Mouse (Mus musculus) layer of hippocampus, adult 6 months (tissue): ENCODE measurements around the gene Dnali1. TPM values are rescaled to one million over a fixed set of nuclear protein-coding genes. Genes with fewer than 3 reads are reported as not detected.

Source experiments
- long read RNA-seq, 2 experiments: library from polyadenylated mRNA; unstranded; transcript quantifications; one replicate each; pipeline ENCODE4 v2.0.0; 2019 to 2020
- polyA plus RNA-seq: library from polyadenylated mRNA; unstranded; fragments of <200 nt; fragmentation: Nextera tagmentation; gene quantifications from 2 replicates; pipeline ENCODE4 v1.2.3, GENCODE M21; 2021

Gene Dnali1
- 2.3 and 4.3 TPM in 2 replicates for polyA plus RNA-seq
- long read RNA-seq, experiment 1, partial matches to known transcripts: 0 of 2 reads
- long read RNA-seq, experiment 1, other reads (novel, unspliced or antisense): 0 of 2 reads
- long read RNA-seq, experiment 2, transcript Dnali1-201 (6 exons, 2,133 nt): major isoform, 6 of 6 reads
- long read RNA-seq, experiment 2, partial matches to known transcripts: 0 of 6 reads
- long read RNA-seq, experiment 2, other reads (novel, unspliced or antisense): 0 of 6 reads

DNA sequence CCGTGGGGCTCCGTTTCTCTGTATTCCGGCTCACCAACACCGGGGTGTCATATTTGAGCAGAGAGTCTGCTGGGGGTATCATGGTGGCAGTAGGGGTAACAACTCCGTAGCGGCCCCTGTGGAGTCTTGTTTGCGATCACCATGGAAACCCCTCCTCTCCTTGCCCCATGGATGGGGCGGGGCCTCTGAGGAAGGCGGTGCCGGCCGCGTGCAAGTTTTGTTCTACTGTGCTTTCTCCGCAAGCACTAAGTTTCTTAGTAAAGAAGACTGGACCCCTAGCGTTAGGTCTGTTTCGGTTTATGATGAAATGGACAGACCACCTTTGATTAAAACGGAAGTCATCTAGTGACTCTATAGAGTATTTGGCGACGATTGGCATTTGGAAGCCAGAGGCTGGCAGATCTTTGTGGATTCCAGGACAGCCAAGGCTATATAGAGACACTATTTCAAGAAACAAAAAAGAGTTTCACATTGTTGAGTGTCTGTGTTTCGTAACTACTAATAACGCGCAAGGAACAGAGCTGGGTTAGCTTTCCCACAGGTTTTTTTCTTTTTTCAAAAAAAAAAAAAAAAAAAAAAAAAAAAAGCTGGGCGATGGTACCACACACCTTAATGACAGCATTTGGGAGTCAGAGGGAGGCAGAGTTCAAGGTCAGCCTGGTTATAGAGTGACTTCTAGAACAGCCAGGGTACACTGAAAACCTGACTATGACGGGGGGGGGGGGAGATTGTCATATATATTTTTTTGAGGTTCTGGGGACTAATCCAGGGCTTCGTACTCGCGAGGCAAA lies at the start of gene Dnali1:
Gene Dnali1 (minus strand): TSS at position 187 of the 791 bp plus-strand sequence.

DNA sequence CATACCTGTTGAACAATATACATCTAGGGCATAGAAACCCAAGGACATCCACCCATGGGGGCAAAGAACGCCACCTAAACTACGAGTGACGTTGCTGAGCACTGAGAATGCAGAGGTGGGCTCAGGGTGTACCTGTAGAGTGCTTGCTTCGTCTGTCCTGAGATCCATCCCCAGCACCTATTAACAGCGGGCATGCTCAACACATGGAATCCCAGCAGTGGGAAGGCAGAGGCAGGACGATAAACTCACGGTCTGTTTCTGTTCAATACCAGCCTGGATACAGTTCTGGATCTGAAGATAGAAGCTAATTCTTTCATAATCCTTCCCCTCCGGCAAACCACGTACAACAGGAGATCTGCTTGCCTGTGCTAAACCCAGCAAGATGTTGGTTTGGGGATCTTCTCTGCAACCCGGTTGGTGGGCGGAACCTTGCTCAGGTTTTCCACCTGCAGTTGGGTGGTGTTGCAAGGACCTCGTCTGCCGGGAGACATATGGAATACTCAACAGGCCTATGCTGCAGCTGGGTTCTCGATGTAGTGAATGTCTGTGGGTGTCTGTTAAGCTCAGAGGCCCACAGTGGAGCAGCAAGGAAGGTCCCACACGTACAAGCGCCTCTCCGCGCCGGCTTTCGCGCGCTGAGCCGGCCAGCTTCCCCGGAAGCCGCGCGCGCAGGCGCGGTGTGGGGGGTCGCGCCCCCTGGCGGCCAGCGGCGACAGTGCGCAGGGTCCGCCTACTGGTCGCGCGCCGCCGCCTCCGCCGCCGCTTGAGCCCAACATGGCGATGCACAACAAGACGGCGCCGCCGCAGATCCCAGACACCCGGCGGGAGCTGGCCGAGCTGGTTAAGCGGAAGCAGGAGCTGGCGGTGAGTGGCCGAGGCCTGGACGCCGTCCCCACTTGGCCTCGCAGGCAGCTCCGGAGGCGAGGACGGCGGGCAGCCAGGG lies 19.2 kb upstream of the Dnali1 start, which contains the start of gene Meaf6:
Gene Meaf6 (plus strand): TSS at position 732 of the 943 bp plus-strand sequence.

DNA sequence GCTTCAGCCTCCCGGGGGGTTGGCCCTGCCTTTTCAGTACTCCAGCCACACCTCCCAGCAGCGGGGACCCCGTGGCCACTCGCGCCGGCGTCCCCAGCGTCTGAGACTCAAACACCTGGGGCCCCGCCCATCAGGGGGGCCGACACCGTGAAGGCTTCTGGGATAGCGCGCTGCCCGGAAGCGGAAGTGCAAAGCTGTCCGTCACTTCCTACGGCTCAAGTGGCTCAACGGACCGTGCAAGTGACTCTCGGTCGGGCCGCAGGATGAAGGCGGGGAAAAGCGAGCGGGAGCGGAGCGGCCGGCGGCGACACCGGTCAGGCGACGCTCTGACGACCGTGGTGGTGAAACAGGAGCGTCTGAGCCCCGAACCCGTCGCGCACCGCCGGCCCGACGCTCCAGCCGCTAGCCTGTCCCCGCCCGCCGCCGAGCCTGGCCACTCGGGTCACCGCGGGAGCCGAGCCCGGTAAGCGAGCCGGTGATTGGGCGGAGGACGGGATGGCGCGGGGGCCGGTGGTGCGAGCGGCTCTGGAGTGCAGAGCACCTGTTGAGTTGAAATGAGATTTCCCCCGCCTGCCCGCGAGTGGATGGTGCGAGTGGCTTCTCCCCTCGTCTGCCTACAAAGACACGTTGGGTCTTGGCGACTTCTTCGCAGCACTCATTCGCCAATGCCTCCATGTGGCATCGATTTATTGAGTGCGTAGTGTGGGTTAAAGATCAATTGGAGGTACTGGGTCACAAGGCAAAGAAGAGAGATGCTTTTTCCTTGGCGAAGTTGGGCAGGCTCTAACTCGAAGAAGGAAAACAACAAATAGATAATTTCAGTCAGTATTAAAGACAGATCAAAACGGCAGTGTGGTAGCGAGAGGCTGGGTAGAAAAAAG lies 1.2 kb upstream of the Dnali1 start, which contains the start of gene Snip1:
Gene Snip1 (plus strand): TSS at position 183 of the 881 bp plus-strand sequence.

DNA sequence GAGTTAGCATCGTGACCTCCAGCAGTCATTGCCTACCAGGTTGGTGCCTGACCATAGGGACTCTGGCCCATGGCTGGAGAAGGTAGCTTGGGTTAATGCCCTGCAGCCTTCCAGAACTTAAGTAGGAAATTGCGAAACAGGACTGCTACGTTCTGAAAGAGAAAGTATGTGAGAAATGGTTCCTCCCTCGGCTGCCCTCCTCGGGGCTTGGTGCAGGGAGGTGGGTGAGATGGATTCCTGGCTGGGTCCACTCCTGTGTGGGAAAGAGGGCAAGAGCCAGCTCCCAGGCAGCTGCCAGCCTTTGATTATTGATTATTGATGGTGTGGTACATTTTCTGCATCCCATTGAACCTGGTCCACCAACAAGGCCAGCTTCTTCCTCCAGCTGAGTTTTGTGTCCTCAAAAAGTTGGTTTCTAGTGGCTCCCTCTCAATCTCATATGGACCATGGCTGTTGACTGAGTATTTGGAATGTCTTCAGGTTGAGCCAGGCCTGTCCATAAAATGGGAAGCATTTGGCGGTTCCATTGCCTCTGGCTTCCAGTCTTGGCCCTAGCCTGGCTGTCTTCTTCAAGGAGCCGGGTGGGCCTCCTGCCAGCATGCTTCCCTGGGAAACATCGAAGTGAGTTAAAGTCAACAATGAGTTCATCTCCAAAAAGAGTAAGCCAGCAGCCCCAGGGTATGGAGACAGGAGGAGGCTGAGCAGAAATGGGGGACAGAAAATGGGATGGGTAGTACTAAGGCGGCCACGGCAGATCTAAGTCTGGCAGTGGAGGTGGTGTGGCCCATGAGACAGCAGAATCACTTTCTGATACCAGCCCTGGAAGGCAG lies 49.5 kb downstream of the Dnali1 start, which contains the start of gene Gnl2:
Gene Gnl2 (plus strand): TSS at position 780 of the 830 bp plus-strand sequence.

Other genes with a start within 250 kb of the Dnali1 start
- gene Yrdc, start 215.0 kb downstream of the Dnali1 start, polyA plus RNA-seq: 17.3 and 27.1 TPM in 2 replicates
- 84.8 and 93.2 TPM in 2 replicates for gene 1110065P20Rik, start 214.5 kb downstream of the Dnali1 start, polyA plus RNA-seq
- 7.2 and 8.0 TPM in 2 replicates for gene Maneal, start 203.5 kb downstream of the Dnali1 start, polyA plus RNA-seq
- 1.7 and 2.4 TPM in 2 replicates for gene Epha10, start 184.8 kb downstream of the Dnali1 start, polyA plus RNA-seq
- 3.3 and 3.7 TPM in 2 replicates for gene 9930104L06Rik, start 128.7 kb downstream of the Dnali1 start, polyA plus RNA-seq
- 2.1 and 2.4 TPM in 2 replicates for gene Cdca8, start 126.4 kb downstream of the Dnali1 start, polyA plus RNA-seq
- 0.45 and 0.67 TPM in 2 replicates for gene Rspo1, start 79.3 kb downstream of the Dnali1 start, polyA plus RNA-seq
- gene Gnl2, start 49.1 kb downstream of the Dnali1 start, polyA plus RNA-seq: 27.7 and 29.4 TPM in 2 replicates
- gene Snip1, start 969 bp upstream of the Dnali1 start, polyA plus RNA-seq: 6.8 and 7.1 TPM in 2 replicates
- gene Meaf6, start 19.4 kb upstream of the Dnali1 start, polyA plus RNA-seq: 155 and 186 TPM in 2 replicates
- gene Zc3h12a, start 62.1 kb upstream of the Dnali1 start, polyA plus RNA-seq: 0.06 TPM in 1 of 2 replicates, not detected in the other